Mouse (Mus musculus) ES-Bruce4 (cell line): ENCODE measurements around the gene Lnx2. TPM values are rescaled to one million over a fixed set of nuclear protein-coding genes. Genes with fewer than 3 reads are reported as not detected.

Source experiments
- H3K27ac ChIP-seq: 2 replicates; pipeline ENCODE4 v1.5.1; 2012; ENCODE audit warnings: low read length, inconsistent platforms; ENCODE audit not compliant: insufficient read depth
- H3K27me3 ChIP-seq: 2 replicates; pipeline ENCODE4 v1.6.1; 2012; ENCODE audit warnings: mild to moderate bottlenecking, low read length, inconsistent platforms; ENCODE audit not compliant: control insufficient read depth, poor library complexity, insufficient read depth, severe bottlenecking
- H3K36me3 ChIP-seq: 2 replicates; pipeline ENCODE4 v1.6.1; 2012; ENCODE audit warnings: inconsistent platforms, mild to moderate bottlenecking, low read length, moderate library complexity; ENCODE audit not compliant: control insufficient read depth, poor library complexity, insufficient read depth, severe bottlenecking
- H3K4me1 ChIP-seq: one replicate; pipeline ENCODE4 v1.8.1; 2011; ENCODE audit warnings: low read length; ENCODE audit not compliant: control insufficient read depth, insufficient read depth
- H3K4me3 ChIP-seq: 2 replicates; pipeline ENCODE4 v1.5.1; 2011; ENCODE audit warnings: low read depth, mild to moderate bottlenecking, low read length
- H3K9ac ChIP-seq: 2 replicates; pipeline ENCODE4 v1.6.1; 2012; ENCODE audit warnings: low read depth, mild to moderate bottlenecking, inconsistent platforms; ENCODE audit not compliant: poor library complexity, severe bottlenecking
- H3K9me3 ChIP-seq: replicated peaks from 2 replicates; pipeline ENCODE4 v1.6.1; 2012; ENCODE audit warnings: mild to moderate bottlenecking, low read length, inconsistent platforms; ENCODE audit not compliant: control insufficient read depth, poor library complexity, insufficient read depth, severe bottlenecking
- CTCF ChIP-seq: IDR thresholded peaks from one replicate; pipeline ENCODE4 v1.8.1; 2011; ENCODE audit warnings: low read depth, low read length
- EP300 ChIP-seq: IDR thresholded peaks from 2 replicates; pipeline ENCODE4 v1.6.1; 2011; ENCODE audit warnings: low read depth, low read length; ENCODE audit not compliant: insufficient read depth
- POLR2A ChIP-seq: IDR thresholded peaks from one replicate; pipeline ENCODE4 v1.8.1; 2011; ENCODE audit warnings: low read length; ENCODE audit not compliant: insufficient read depth
- polyA plus RNA-seq: library from polyadenylated mRNA; stranded (reverse); fragments of >200 nt; gene quantifications from 2 replicates; pipeline ENCODE4 v1.2.4, GENCODE M21; 2011; ENCODE audit warnings: low read depth; ENCODE audit not compliant: missing spikeins, insufficient read depth, insufficient read length

Gene Lnx2
- polyA plus RNA-seq, 1 experiment, result 9.0 TPM

GRCm38 (mm10) chr5:147013845-147014244 is 62.5 kb downstream of the Lnx2 start:
- TF ChIP-seq EP300, result no peak
- TF ChIP-seq CTCF, result no peak
- TF ChIP-seq POLR2A, result no peak
- no peak overlapping the region for H3K27ac ChIP-seq
- no peak overlapping the region for H3K9ac ChIP-seq
- H3K4me3 ChIP-seq, result no peak overlapping the region
- H3K36me3 ChIP-seq, result 0 out of 2 replicates have a peak, but pooled peaks cover 4% of the 10 kb centered on the region
- H3K27me3 ChIP-seq, result no peaks in the 10 kb centered on the region
- no peaks in the 10 kb centered on the region for H3K4me1 ChIP-seq
- no peaks in the 10 kb centered on the region for H3K9me3 ChIP-seq

GRCm38 (mm10) chr5:147011333-147011732 is 65.1 kb downstream of the Lnx2 start:
- H3K36me3 ChIP-seq, result no peaks in the 10 kb centered on the region
- H3K27me3 ChIP-seq, result no peaks in the 10 kb centered on the region
- H3K9me3 ChIP-seq, result no peaks in the 10 kb centered on the region
- no peak overlapping the region for H3K27ac ChIP-seq
- H3K4me3 ChIP-seq, result no peak overlapping the region
- no peaks in the 10 kb centered on the region for H3K4me1 ChIP-seq
- no peak overlapping the region for H3K9ac ChIP-seq
- TF ChIP-seq POLR2A (no peak), EP300 (no peak), CTCF (no peak)

DNA sequence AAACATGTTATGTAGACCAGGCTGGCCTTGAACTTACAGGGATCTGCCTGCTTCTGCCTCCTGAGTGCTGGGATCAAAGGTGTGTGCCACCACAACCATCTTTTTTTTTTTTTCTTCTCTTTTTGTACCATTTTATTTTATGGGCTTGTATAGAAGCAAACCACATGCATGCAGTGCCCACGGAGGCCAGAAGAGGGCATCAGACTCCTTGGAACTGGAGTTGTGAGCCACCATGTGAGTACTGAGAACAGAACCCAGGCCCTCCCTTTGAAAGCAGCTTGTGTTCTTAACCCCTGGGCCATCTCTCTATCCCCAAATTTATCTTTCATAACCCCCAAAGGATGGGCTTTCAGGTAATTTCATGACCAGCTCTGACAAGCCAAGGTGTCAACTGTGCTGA is 73.1 kb downstream of the Lnx2 start:
- no peaks in the 10 kb centered on the region for H3K4me1 ChIP-seq
- H3K27ac ChIP-seq, result no peak overlapping the region
- H3K9ac ChIP-seq, result no peak overlapping the region
- H3K36me3 ChIP-seq, result no peaks in the 10 kb centered on the region
- TF ChIP-seq EP300, result no peak
- TF ChIP-seq CTCF, result peak; percentile 41
- TF ChIP-seq POLR2A, result no peak
- H3K27me3 ChIP-seq, result no peaks in the 10 kb centered on the region
- H3K9me3 ChIP-seq, result no peaks in the 10 kb centered on the region
- H3K4me3 ChIP-seq, result no peak overlapping the region

- no peak overlapping the region for H3K4me3 ChIP-seq
- no peak overlapping the region for H3K27ac ChIP-seq
- peak; percentile 26 for TF ChIP-seq CTCF
- no peak for TF ChIP-seq POLR2A
- no peak for TF ChIP-seq EP300
- H3K36me3 ChIP-seq, result no peaks in the 10 kb centered on the region
- H3K4me1 ChIP-seq, result no peaks in the 10 kb centered on the region
- H3K9ac ChIP-seq, result no peak overlapping the region
- no peaks in the 10 kb centered on the region for H3K9me3 ChIP-seq
- H3K27me3 ChIP-seq, result no peaks in the 10 kb centered on the region
Observed at GRCm38 (mm10) chr5:147001312-147001711, 75.1 kb downstream of the Lnx2 start.

GRCm38 (mm10) chr5:146998802-146999201 is 77.6 kb downstream of the Lnx2 start:
- Histone ChIP-seq H3K9ac (no peak overlapping the region), H3K9me3 (no peaks in the 10 kb centered on the region), H3K27ac (no peak overlapping the region), H3K27me3 (no peaks in the 10 kb centered on the region), H3K4me3 (no peak overlapping the region), H3K4me1 (no peaks in the 10 kb centered on the region), H3K36me3 (no peaks in the 10 kb centered on the region)
- TF ChIP-seq EP300 (no peak), POLR2A (no peak), CTCF (peak; percentile 37)

GRCm38 (mm10) chr5:146996812-146997211 is 79.6 kb downstream of the Lnx2 start:
- H3K27ac ChIP-seq, result no peak overlapping the region
- H3K4me1 ChIP-seq, result no peaks in the 10 kb centered on the region
- TF ChIP-seq POLR2A, result no peak
- no peak overlapping the region for H3K4me3 ChIP-seq
- no peaks in the 10 kb centered on the region for H3K9me3 ChIP-seq
- H3K36me3 ChIP-seq, result no peaks in the 10 kb centered on the region
- no peak overlapping the region for H3K9ac ChIP-seq
- H3K27me3 ChIP-seq, result no peaks in the 10 kb centered on the region
